Mouse (Mus musculus): ENCODE data around the gene Zbtb12. TPM values are rescaled to one million over a fixed set of nuclear protein-coding genes. Genes with fewer than 3 reads are reported as not detected.

Zbtb12 gene
- polyA plus RNA-seq, 1 experiment: 16.3 TPM

GRCm38 (mm10) chr17:34853511-34853910, 25.8 kb upstream of the Zbtb12 start:
- Histone ChIP-seq H3K27ac (ENCODE audit: control insufficient read depth, insufficient read depth, low read length) (no peak overlapping the region), H3K4me3 (ENCODE audit: control insufficient read depth, insufficient read depth, low read length) (no peak overlapping the region), H3K36me3 (ENCODE audit: control insufficient read depth, insufficient read depth, low read length) (no peaks in the 10 kb centered on the region; the same call in 1 of the 2 replicates), H3K27me3 (ENCODE audit: control insufficient read depth, insufficient read depth, low read length) (no peaks in the 10 kb centered on the region), H3K4me1 (replicated peaks; ENCODE audit: control insufficient read depth, insufficient read depth, low read length) (peaks cover 11% of the 10 kb centered on the region)
- no peak for DNase-seq
- WGBS: 93% methylated on average over 8 of the region's 8 CpGs
- TF ChIP-seq CTCF (IDR thresholded peaks at IDR 0.05; ENCODE audit: borderline replicate concordance, control insufficient read depth, extremely low read depth, insufficient read depth, low read length, poor library complexity): no peak
- no peak for TF ChIP-seq POLR2A (IDR thresholded peaks at IDR 0.05; ENCODE audit: control insufficient read depth, extremely low read depth, insufficient read depth, low read length, poor library complexity)

- no peak for TF ChIP-seq POLR2A (IDR thresholded peaks at IDR 0.05; ENCODE audit: control insufficient read depth, extremely low read depth, insufficient read depth, low read length, poor library complexity)
- no peak for TF ChIP-seq CTCF (IDR thresholded peaks at IDR 0.05; ENCODE audit: borderline replicate concordance, control insufficient read depth, extremely low read depth, insufficient read depth, low read length, poor library complexity)
- no peaks in the 10 kb centered on the region for H3K27me3 ChIP-seq (ENCODE audit: control insufficient read depth, insufficient read depth, low read length)
- H3K4me3 ChIP-seq (ENCODE audit: control insufficient read depth, insufficient read depth, low read length): no peak overlapping the region
- DNase-seq: no peak
- H3K36me3 ChIP-seq (ENCODE audit: control insufficient read depth, insufficient read depth, low read length): no peaks in the 10 kb centered on the region; the same call in 1 of the 2 replicates
- peaks cover 7% of the 10 kb centered on the region for H3K4me1 ChIP-seq (replicated peaks; ENCODE audit: control insufficient read depth, insufficient read depth, low read length)
- WGBS: 96% methylated on average over 3 of the region's 3 CpGs
- no peak overlapping the region for H3K27ac ChIP-seq (ENCODE audit: control insufficient read depth, insufficient read depth, low read length)
Observed at GRCm38 (mm10) chr17:34854761-34855160, 24.5 kb upstream of the Zbtb12 start.

GRCm38 (mm10) chr17:34855825-34856224, 23.5 kb upstream of the Zbtb12 start:
- TF ChIP-seq CTCF (IDR thresholded peaks at IDR 0.05; ENCODE audit: borderline replicate concordance, control insufficient read depth, extremely low read depth, insufficient read depth, low read length, poor library complexity) (peak; percentile 90), POLR2A (IDR thresholded peaks at IDR 0.05; ENCODE audit: control insufficient read depth, extremely low read depth, insufficient read depth, low read length, poor library complexity) (no peak)
- no peaks in the 10 kb centered on the region; the same call in 1 of the 2 replicates for H3K36me3 ChIP-seq (ENCODE audit: control insufficient read depth, insufficient read depth, low read length)
- no peaks in the 10 kb centered on the region for H3K27me3 ChIP-seq (ENCODE audit: control insufficient read depth, insufficient read depth, low read length)
- WGBS: 56% methylated on average over 3 of the region's 3 CpGs
- peaks cover 3% of the 10 kb centered on the region for H3K4me1 ChIP-seq (replicated peaks; ENCODE audit: control insufficient read depth, insufficient read depth, low read length)
- peak; percentile 36 for DNase-seq
- no peak overlapping the region for H3K4me3 ChIP-seq (ENCODE audit: control insufficient read depth, insufficient read depth, low read length)
- no peak overlapping the region for H3K27ac ChIP-seq (ENCODE audit: control insufficient read depth, insufficient read depth, low read length)

GRCm38 (mm10) chr17:34858670-34859069, 20.6 kb upstream of the Zbtb12 start:
- no peak overlapping the region for H3K27ac ChIP-seq (ENCODE audit: control insufficient read depth, insufficient read depth, low read length)
- H3K36me3 ChIP-seq (ENCODE audit: control insufficient read depth, insufficient read depth, low read length): no peaks in the 10 kb centered on the region; the same call in 1 of the 2 replicates
- WGBS: 11% methylated on average over 4 of the region's 4 CpGs

GRCm38 (mm10) chr17:34860514-34860913, 18.8 kb upstream of the Zbtb12 start:
- H3K27ac ChIP-seq (ENCODE audit: control insufficient read depth, insufficient read depth, low read length): no peak overlapping the region
- DNase-seq: no peak
- no peak overlapping the region for H3K4me3 ChIP-seq (ENCODE audit: control insufficient read depth, insufficient read depth, low read length)
- H3K27me3 ChIP-seq (ENCODE audit: control insufficient read depth, insufficient read depth, low read length): no peaks in the 10 kb centered on the region
- TF ChIP-seq POLR2A (IDR thresholded peaks at IDR 0.05; ENCODE audit: control insufficient read depth, extremely low read depth, insufficient read depth, low read length, poor library complexity) (no peak), CTCF (IDR thresholded peaks at IDR 0.05; ENCODE audit: borderline replicate concordance, control insufficient read depth, extremely low read depth, insufficient read depth, low read length, poor library complexity) (no peak)
- no peaks in the 10 kb centered on the region; the same call in 1 of the 2 replicates for H3K36me3 ChIP-seq (ENCODE audit: control insufficient read depth, insufficient read depth, low read length)
- peaks cover 2% of the 10 kb centered on the region; the same call in 1 of the 2 replicates for H3K4me1 ChIP-seq (replicated peaks; ENCODE audit: control insufficient read depth, insufficient read depth, low read length)
- WGBS: 91% methylated on average over 9 of the region's 9 CpGs

More at GRCm38 (mm10) chr17:34858670-34859069, 20.6 kb upstream of the Zbtb12 start:
- Histone ChIP-seq H3K4me3 (ENCODE audit: control insufficient read depth, insufficient read depth, low read length) (no peak overlapping the region), H3K4me1 (replicated peaks; ENCODE audit: control insufficient read depth, insufficient read depth, low read length) (no peaks in the 10 kb centered on the region), H3K27me3 (ENCODE audit: control insufficient read depth, insufficient read depth, low read length) (no peaks in the 10 kb centered on the region)
- no peak for TF ChIP-seq CTCF (IDR thresholded peaks at IDR 0.05; ENCODE audit: borderline replicate concordance, control insufficient read depth, extremely low read depth, insufficient read depth, low read length, poor library complexity)
- no peak for TF ChIP-seq POLR2A (IDR thresholded peaks at IDR 0.05; ENCODE audit: control insufficient read depth, extremely low read depth, insufficient read depth, low read length, poor library complexity)
- DNase-seq: no peak

- H3K27me3 ChIP-seq (ENCODE audit: control insufficient read depth, insufficient read depth, low read length): no peaks in the 10 kb centered on the region
- H3K4me3 ChIP-seq (ENCODE audit: control insufficient read depth, insufficient read depth, low read length): no peak overlapping the region
- H3K4me1 ChIP-seq (replicated peaks; ENCODE audit: control insufficient read depth, insufficient read depth, low read length): peaks cover 2% of the 10 kb centered on the region; the same call in 1 of the 2 replicates
- DNase-seq: no peak
- WGBS: 82% methylated on average over 13 of the region's 13 CpGs
- H3K36me3 ChIP-seq (ENCODE audit: control insufficient read depth, insufficient read depth, low read length): no peaks in the 10 kb centered on the region
- H3K27ac ChIP-seq (ENCODE audit: control insufficient read depth, insufficient read depth, low read length): no peak overlapping the region
- TF ChIP-seq CTCF (IDR thresholded peaks at IDR 0.05; ENCODE audit: borderline replicate concordance, control insufficient read depth, extremely low read depth, insufficient read depth, low read length, poor library complexity) (no peak), POLR2A (IDR thresholded peaks at IDR 0.05; ENCODE audit: control insufficient read depth, extremely low read depth, insufficient read depth, low read length, poor library complexity) (no peak)
Observed at GRCm38 (mm10) chr17:34861704-34862415, 17.4 kb upstream of the Zbtb12 start.
